Mouse (Mus musculus): ENCODE data around the gene Arid3a.

GRCm38 (mm10) chr10:79918231-79919078, 8.4 kb upstream of the Arid3a start:
- TF ChIP-seq EP300 (IDR thresholded peaks at IDR 0.05; ENCODE audit: insufficient read depth, low read depth, low read length): no peak
- no peak for TF ChIP-seq POLR2A (IDR thresholded peaks at IDR 0.05; ENCODE audit: insufficient read depth, low read length)
- TF ChIP-seq CTCF (IDR thresholded peaks at IDR 0.05; ENCODE audit: low read depth, low read length): no peak
